Mouse (Mus musculus): ENCODE measurements around the gene Rps12. TPM values are rescaled to one million over a fixed set of nuclear protein-coding genes. Genes with fewer than 3 reads are reported as not detected.
A peak's percentile ranks its signal among the peaks of the same experiment; 100 is the strongest.

The Rps12 gene
- polyA plus RNA-seq, 1 experiment from 2014 or later, result 114 TPM

DNA sequence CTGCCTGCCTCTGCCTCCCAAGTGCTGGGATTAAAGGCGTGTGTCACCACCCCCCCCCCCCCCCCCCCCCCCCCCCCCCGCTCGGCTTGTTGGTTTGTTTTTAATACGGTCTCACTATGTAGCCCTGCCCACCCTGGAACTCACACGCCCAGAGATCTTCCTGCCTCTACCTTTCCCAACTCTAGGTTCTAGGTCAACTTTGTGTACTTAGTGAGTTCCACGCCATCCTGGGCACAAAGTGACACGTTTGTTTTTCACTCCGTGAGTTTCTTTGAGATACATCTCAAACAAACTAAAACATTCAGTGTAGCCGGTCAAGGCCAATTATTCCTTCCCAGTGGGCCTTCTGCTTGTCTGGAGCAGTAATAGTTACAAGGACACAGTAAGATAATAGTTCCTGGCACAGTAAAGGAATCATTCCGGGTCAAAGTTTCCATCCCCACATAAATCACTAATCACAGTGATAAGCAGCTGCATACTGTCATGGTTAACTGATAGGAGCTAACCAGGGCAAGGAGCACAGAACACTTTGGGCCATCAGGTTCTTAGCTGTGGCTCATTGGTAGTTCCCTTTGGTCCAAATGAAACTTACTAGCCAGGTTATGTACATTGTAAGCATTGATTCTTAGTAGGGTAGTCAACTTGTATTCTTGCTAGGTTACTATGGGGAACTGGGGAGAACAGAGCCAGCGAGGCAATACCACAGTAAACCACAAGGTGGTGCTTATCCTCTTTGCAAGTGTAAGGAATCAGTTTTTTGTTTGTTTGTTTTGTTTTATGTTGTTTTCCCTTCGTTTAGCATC lies 24.8 kb upstream of the Rps12 start:
- Histone ChIP-seq H3K4me1 (ENCODE audit: control insufficient read depth, insufficient read depth, low read length) (no peaks in the 10 kb centered on the region), H3K9me3 (replicated peaks; ENCODE audit: control insufficient read depth, low read length) (no peaks in the 10 kb centered on the region), H3K4me3 (ENCODE audit: low read depth, low read length) (no peak overlapping the region), H3K9ac (ENCODE audit: low read depth, low read length) (no peak overlapping the region), H3K27ac (ENCODE audit: low read depth, low read length) (no peak overlapping the region), H3K27me3 (ENCODE audit: control insufficient read depth, insufficient read depth, low read length) (no peaks in the 10 kb centered on the region), H3K36me3 (ENCODE audit: control insufficient read depth, insufficient read depth, low read length) (no peaks in the 10 kb centered on the region), H3K4me2 (no peak overlapping the region)
- no peak for ATAC-seq (replicated peaks; ENCODE audit: insufficient number of reproducible peaks, low FRiP score, low TSS enrichment)
- WGBS (ENCODE audit: insufficient replicate concordance), result 67% methylated on average over 8 of the region's 12 CpGs

- no peak for ATAC-seq (replicated peaks; ENCODE audit: insufficient number of reproducible peaks, low FRiP score, low TSS enrichment)
- Histone ChIP-seq H3K4me3 (ENCODE audit: low read depth, low read length) (no peak overlapping the region), H3K27me3 (ENCODE audit: control insufficient read depth, insufficient read depth, low read length) (no peaks in the 10 kb centered on the region), H3K27ac (ENCODE audit: low read depth, low read length) (no peak overlapping the region), H3K4me2 (no peak overlapping the region), H3K4me1 (ENCODE audit: control insufficient read depth, insufficient read depth, low read length) (no peaks in the 10 kb centered on the region), H3K9me3 (replicated peaks; ENCODE audit: control insufficient read depth, low read length) (no peaks in the 10 kb centered on the region), H3K36me3 (ENCODE audit: control insufficient read depth, insufficient read depth, low read length) (peaks cover 4% of the 10 kb centered on the region; the same call in 1 of the 2 replicates), H3K9ac (ENCODE audit: low read depth, low read length) (no peak overlapping the region)
- 50% methylated on average over 4 of the region's 4 CpGs for WGBS (ENCODE audit: insufficient replicate concordance)
Observed at GRCm38 (mm10) chr10:23806201-23806600, 19.1 kb upstream of the Rps12 start.

GRCm38 (mm10) chr10:23804665-23805064 lies 17.6 kb upstream of the Rps12 start:
- Histone ChIP-seq H3K9ac (ENCODE audit: low read depth, low read length) (no peak overlapping the region), H3K4me3 (ENCODE audit: low read depth, low read length) (no peak overlapping the region), H3K27ac (ENCODE audit: low read depth, low read length) (no peak overlapping the region), H3K27me3 (ENCODE audit: control insufficient read depth, insufficient read depth, low read length) (no peaks in the 10 kb centered on the region), H3K36me3 (ENCODE audit: control insufficient read depth, insufficient read depth, low read length) (peaks cover 4% of the 10 kb centered on the region; the same call in 1 of the 2 replicates), H3K4me1 (ENCODE audit: control insufficient read depth, insufficient read depth, low read length) (no peaks in the 10 kb centered on the region), H3K9me3 (replicated peaks; ENCODE audit: control insufficient read depth, low read length) (no peaks in the 10 kb centered on the region), H3K4me2 (no peak overlapping the region)
- no peak for ATAC-seq (replicated peaks; ENCODE audit: insufficient number of reproducible peaks, low FRiP score, low TSS enrichment)
- WGBS (ENCODE audit: insufficient replicate concordance), result 68% methylated on average over 3 of the region's 3 CpGs

DNA sequence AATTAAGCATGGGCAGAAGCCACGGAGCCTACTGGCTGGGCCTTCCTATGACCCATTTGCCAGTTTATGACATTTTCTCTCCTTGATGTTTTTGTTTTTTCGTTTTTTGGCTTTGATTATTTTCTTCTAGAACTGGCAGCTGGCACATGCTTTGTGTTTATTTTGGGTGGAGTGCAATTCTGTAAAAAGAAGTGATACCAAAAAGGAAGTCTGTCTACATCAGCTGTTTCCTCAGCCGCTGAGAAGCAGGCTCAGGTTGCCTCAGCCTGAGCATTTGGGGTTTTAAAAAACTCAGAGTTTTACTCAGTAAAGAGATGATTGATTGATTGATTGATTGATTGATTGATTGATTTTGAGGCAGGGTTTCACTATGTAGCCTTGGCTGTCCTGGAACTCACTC lies 15.8 kb upstream of the Rps12 start:
- no peaks in the 10 kb centered on the region for H3K4me1 ChIP-seq (ENCODE audit: control insufficient read depth, insufficient read depth, low read length)
- H3K9me3 ChIP-seq (replicated peaks; ENCODE audit: control insufficient read depth, low read length), result no peaks in the 10 kb centered on the region
- H3K4me2 ChIP-seq, result no peak overlapping the region
- H3K27ac ChIP-seq (ENCODE audit: low read depth, low read length), result no peak overlapping the region
- no peak overlapping the region for H3K4me3 ChIP-seq (ENCODE audit: low read depth, low read length)
- no peaks in the 10 kb centered on the region for H3K27me3 ChIP-seq (ENCODE audit: control insufficient read depth, insufficient read depth, low read length)
- no peak for ATAC-seq (replicated peaks; ENCODE audit: insufficient number of reproducible peaks, low FRiP score, low TSS enrichment)
- WGBS (ENCODE audit: insufficient replicate concordance), result 53% methylated on average over 3 of the region's 3 CpGs
- H3K9ac ChIP-seq (ENCODE audit: low read depth, low read length), result no peak overlapping the region
- H3K36me3 ChIP-seq (ENCODE audit: control insufficient read depth, insufficient read depth, low read length), result peaks cover 4% of the 10 kb centered on the region; the same call in 1 of the 2 replicates

- H3K4me2 ChIP-seq, result no peak overlapping the region
- H3K9ac ChIP-seq (ENCODE audit: low read depth, low read length), result no peak overlapping the region
- 48% methylated on average over 3 of the region's 3 CpGs for WGBS (ENCODE audit: insufficient replicate concordance)
Observed at GRCm38 (mm10) chr10:23799933-23800332, 12.9 kb upstream of the Rps12 start.

DNA sequence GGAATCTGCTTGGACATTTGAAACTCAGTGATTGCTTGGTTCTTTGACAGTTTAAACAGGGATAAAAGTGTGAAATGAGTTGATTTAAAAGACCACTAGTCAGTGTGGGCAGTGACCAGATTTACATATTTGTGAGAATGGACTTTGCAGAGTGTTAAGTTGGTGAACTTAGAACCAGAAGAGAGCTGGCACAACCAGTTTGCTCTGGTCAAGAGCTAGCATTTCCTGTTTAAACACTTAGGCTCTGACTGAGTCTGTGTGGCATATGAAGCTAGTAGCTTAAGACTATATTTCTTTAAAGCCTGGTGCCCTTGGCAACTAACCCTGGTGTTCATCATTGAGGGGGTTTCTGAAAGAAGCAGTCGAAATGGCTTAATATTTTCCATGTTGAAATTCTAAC lies 11.1 kb upstream of the Rps12 start:
- Histone ChIP-seq H3K4me2 (no peak overlapping the region), H3K27ac (ENCODE audit: low read depth, low read length) (no peak overlapping the region), H3K9ac (ENCODE audit: low read depth, low read length) (no peak overlapping the region), H3K9me3 (replicated peaks; ENCODE audit: control insufficient read depth, low read length) (no peaks in the 10 kb centered on the region), H3K4me1 (ENCODE audit: control insufficient read depth, insufficient read depth, low read length) (0 out of 2 replicates have a peak, but pooled peaks cover 3% of the 10 kb centered on the region), H3K4me3 (ENCODE audit: low read depth, low read length) (no peak overlapping the region), H3K36me3 (ENCODE audit: control insufficient read depth, insufficient read depth, low read length) (peaks cover 2% of the 10 kb centered on the region; the same call in 1 of the 2 replicates), H3K27me3 (ENCODE audit: control insufficient read depth, insufficient read depth, low read length) (no peaks in the 10 kb centered on the region)
- 80% methylated on average over 1 of the region's 1 CpGs for WGBS (ENCODE audit: insufficient replicate concordance)
- ATAC-seq (replicated peaks; ENCODE audit: insufficient number of reproducible peaks, low FRiP score, low TSS enrichment), result no peak

More at GRCm38 (mm10) chr10:23799933-23800332, 12.9 kb upstream of the Rps12 start:
- H3K4me3 ChIP-seq (ENCODE audit: low read depth, low read length), result no peak overlapping the region
- H3K36me3 ChIP-seq (ENCODE audit: control insufficient read depth, insufficient read depth, low read length), result peaks cover 4% of the 10 kb centered on the region; the same call in 1 of the 2 replicates
- 0 out of 2 replicates have a peak, but pooled peaks cover 3% of the 10 kb centered on the region for H3K4me1 ChIP-seq (ENCODE audit: control insufficient read depth, insufficient read depth, low read length)
- ATAC-seq (replicated peaks; ENCODE audit: insufficient number of reproducible peaks, low FRiP score, low TSS enrichment), result no peak
- no peak overlapping the region for H3K27ac ChIP-seq (ENCODE audit: low read depth, low read length)
- H3K9me3 ChIP-seq (replicated peaks; ENCODE audit: control insufficient read depth, low read length), result no peaks in the 10 kb centered on the region
- H3K27me3 ChIP-seq (ENCODE audit: control insufficient read depth, insufficient read depth, low read length), result no peaks in the 10 kb centered on the region

GRCm38 (mm10) chr10:23797606-23798005 lies 10.5 kb upstream of the Rps12 start:
- Histone ChIP-seq H3K36me3 (ENCODE audit: control insufficient read depth, insufficient read depth, low read length) (peaks cover 2% of the 10 kb centered on the region; the same call in 1 of the 2 replicates), H3K4me1 (ENCODE audit: control insufficient read depth, insufficient read depth, low read length) (0 out of 2 replicates have a peak, but pooled peaks cover 3% of the 10 kb centered on the region), H3K27ac (ENCODE audit: low read depth, low read length) (no peak overlapping the region), H3K9ac (ENCODE audit: low read depth, low read length) (no peak overlapping the region; the same call in 1 of the 2 replicates), H3K9me3 (replicated peaks; ENCODE audit: control insufficient read depth, low read length) (no peaks in the 10 kb centered on the region), H3K4me3 (ENCODE audit: low read depth, low read length) (peak overlapping the region; percentile 69), H3K4me2 (peak overlapping the region; percentile 84), H3K27me3 (ENCODE audit: control insufficient read depth, insufficient read depth, low read length) (no peaks in the 10 kb centered on the region)
- WGBS (ENCODE audit: insufficient replicate concordance), result 35% methylated on average over 3 of the region's 3 CpGs
- no peak for ATAC-seq (replicated peaks; ENCODE audit: insufficient number of reproducible peaks, low FRiP score, low TSS enrichment)

DNA sequence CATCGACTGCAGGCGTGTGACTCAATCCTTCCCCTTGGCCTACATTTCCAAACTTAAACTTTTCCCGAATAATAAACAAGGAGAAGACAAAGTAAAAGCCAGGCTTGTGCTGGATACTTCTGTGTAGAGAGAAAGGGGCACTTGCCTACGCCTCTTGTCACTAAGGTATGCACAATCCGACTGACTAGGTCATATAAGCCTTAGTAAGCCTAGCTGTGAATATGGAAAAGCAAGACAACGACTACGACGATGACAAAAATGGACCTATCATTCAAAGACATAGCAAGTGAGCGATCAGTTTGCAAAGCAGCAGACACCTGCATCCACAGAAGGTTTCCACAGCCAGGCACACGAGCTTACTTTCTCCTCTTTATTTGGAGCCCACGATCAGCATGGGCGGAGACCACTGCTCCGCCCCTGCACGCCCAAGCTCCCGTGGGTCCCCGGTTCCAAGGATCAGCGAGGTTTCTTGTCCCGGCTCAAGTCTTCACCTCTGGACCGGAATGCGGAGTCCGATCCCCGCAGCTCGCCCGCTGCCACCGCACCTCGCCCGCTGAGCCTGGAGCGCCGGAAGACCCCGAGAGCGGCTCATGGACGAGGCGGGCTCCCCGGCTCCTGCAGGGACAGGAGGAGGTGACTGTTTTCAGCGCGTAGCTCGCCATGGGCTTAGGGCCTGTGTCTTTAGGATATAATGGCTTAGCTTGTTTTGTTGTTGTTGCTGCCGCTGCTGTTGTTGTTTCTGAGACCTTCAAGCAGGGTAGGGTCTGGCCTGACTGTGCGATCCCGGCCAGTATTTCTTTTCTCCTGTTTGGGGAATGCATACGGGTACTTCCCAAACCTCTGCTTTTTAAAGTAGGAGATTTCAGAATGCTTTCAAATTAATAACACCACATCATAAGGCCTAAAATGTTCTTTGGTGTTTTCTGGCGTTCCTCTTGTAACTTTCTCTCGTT lies 9.8 kb upstream of the Rps12 start, which contains the start of gene Slc18b1:
TSS of gene Slc18b1 (plus strand) at position 436 of the 953 bp plus-strand sequence.
- peak within 1 kb of the TSS; percentile 84 for H3K4me2 ChIP-seq
- peak within 1 kb of the TSS; percentile 88 for H3K9ac ChIP-seq (ENCODE audit: low read depth, low read length)
- peak within 1 kb of the TSS; percentile 69 for H3K4me3 ChIP-seq (ENCODE audit: low read depth, low read length)
- no peaks in the 10 kb centered on the region for H3K9me3 ChIP-seq (replicated peaks; ENCODE audit: control insufficient read depth, low read length)
- 0 out of 2 replicates have a peak, but pooled peaks have one; percentile 31 for ATAC-seq (replicated peaks; ENCODE audit: insufficient number of reproducible peaks, low FRiP score, low TSS enrichment)
- no peaks in the 10 kb centered on the region for H3K27me3 ChIP-seq (ENCODE audit: control insufficient read depth, insufficient read depth, low read length)
- no peak within 1 kb of the TSS for H3K27ac ChIP-seq (ENCODE audit: low read depth, low read length)
- WGBS (ENCODE audit: insufficient replicate concordance), result 6% methylated on average over 43 of the region's 43 CpGs
- H3K4me1 ChIP-seq (ENCODE audit: control insufficient read depth, insufficient read depth, low read length), result 0 out of 2 replicates have a peak, but pooled peaks cover 3% of the 10 kb centered on the region
- peaks cover 1% of the 10 kb centered on the region; the same call in 1 of the 2 replicates for H3K36me3 ChIP-seq (ENCODE audit: control insufficient read depth, insufficient read depth, low read length)

Data from heart, embryonic 11.5 days (tissue).